Mouse (Mus musculus) intestine, embryonic 14.5 days (tissue): Measurements from ENCODE around the gene Gm7137. TPM values are rescaled to one million over a fixed set of nuclear protein-coding genes. Genes with fewer than 3 reads are reported as not detected.
"Not testable (repeated sequence)": the region's sequence is repeated elsewhere in the genome, so short reads cannot be mapped to it uniquely, and the experiment has no call there.

Experiments
- ATAC-seq: fragments of 200-750 bp; cut with Nextera tagmentation; replicated peaks from 2 replicates; pipeline ENCODE4 v1.8.0; 2017; ENCODE audit warnings: low read depth, moderate number of reproducible peaks, moderate TSS enrichment, moderate library complexity; ENCODE audit not compliant: low FRiP score, low TSS enrichment
- DNase-seq: peaks from one replicate; pipeline ENCODE4 v3.0.0-alpha.2; 2018; ENCODE audit warnings: low spot score
- H3K27ac ChIP-seq: fragments of 300-500 bp; sonication (generic); 2 replicates; pipeline ENCODE4 v1.5.1; 2014; ENCODE audit warnings: low read depth, mild to moderate bottlenecking, control low read depth
- H3K27me3 ChIP-seq: fragments of 300-500 bp; sonication (generic); replicated peaks from 2 replicates; pipeline ENCODE4 v1.6.1; 2014; ENCODE audit warnings: low read length, control low read depth; ENCODE audit not compliant: control insufficient read depth, insufficient read depth
- H3K36me3 ChIP-seq: fragments of 300-500 bp; sonication (generic); 2 replicates; pipeline ENCODE4 v1.6.1; 2014; ENCODE audit warnings: low read length, control low read depth; ENCODE audit not compliant: control insufficient read depth, insufficient read depth
- H3K4me1 ChIP-seq: fragments of 300-500 bp; sonication (generic); replicated peaks from 2 replicates; pipeline ENCODE4 v1.6.1; 2014; ENCODE audit warnings: low read length, control low read depth, mixed read lengths; ENCODE audit not compliant: control insufficient read depth, insufficient read depth
- H3K4me2 ChIP-seq: fragments of 300-500 bp; sonication (generic); 2 replicates; pipeline ENCODE4 v1.6.1; 2014; ENCODE audit warnings: low read length
- H3K4me3 ChIP-seq: fragments of 300-500 bp; sonication (generic); 2 replicates; pipeline ENCODE4 v1.5.1; 2014; ENCODE audit warnings: low read depth, low read length, control low read depth, mixed read lengths
- H3K9ac ChIP-seq: fragments of 300-500 bp; sonication (generic); 2 replicates; pipeline ENCODE4 v1.6.1; 2014; ENCODE audit warnings: mild to moderate bottlenecking, low read length
- H3K9me3 ChIP-seq: fragments of 300-500 bp; sonication (generic); 2 replicates; pipeline ENCODE4 v1.6.1; 2016; ENCODE audit warnings: low read length, control low read depth; ENCODE audit not compliant: control insufficient read depth
- WGBS: fragments of 180-500 bp; shearing (Covaris S2); extraction: QIAGEN DNeasy Blood & Tissue Kit; methylation state at CpG from one replicate; pipeline ENCODE4 v1.1.7; 2014; 5-methylcytosine and 5-hydroxymethylcytosine counted together
- polyA plus RNA-seq: library from polyadenylated mRNA; unstranded; fragments of >200 nt; fragmentation: Nextera tagmentation; extraction: Ambion mirVana; gene quantifications from 2 replicates; pipeline ENCODE4 v1.2.1, GENCODE M21; 2014

The Gm7137 gene
- polyA plus RNA-seq, 1 experiment from 2014 or later: not detected

DNA sequence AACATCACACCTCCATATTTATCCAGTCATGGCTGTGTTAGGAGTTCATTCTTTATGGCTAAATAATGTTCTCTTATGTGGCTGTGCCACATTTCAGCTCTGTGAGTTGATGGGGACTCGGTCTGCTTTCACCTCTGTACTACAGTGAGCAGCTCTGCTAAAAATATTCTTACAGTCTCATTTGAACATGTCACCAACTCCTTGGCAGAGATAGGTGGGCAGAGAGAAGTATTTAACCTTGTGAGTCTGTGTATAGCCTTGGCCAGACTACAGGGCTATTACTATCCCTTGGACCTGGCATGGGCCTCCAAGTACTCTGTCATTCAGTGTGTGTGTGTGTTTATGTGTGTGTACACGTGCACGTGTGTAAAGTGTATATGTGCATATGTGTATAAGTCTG, 15.9 kb downstream of the Gm7137 start:
- ATAC-seq: not testable (repeated sequence)

DNA sequence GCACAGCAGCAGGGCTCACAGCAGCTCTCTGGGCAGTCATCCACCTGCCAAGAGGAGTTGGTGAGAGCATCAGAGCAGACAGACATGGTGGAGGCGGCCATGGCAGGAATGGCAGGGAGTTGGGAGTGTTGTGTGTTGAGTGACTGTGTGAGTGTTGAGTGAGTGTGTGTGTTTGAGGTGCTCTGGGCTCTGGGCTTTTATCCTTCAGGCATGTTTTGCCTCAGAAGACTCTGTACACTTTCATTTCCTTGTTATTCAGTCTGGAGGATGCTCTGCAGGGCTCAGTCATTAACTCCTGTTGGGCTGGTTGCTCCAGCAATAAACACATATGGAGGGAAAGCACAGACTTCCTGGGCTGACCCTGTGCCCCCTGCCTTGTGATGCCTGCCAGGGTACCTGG, 16.8 kb downstream of the Gm7137 start, which contains the start of gene Gm3238:
TSS of gene Gm3238 (minus strand) at position 101 of the 400 bp plus-strand sequence.
- H3K9ac ChIP-seq, DNase-seq, H3K4me2 ChIP-seq, H3K9me3 ChIP-seq, H3K27ac ChIP-seq, H3K36me3 ChIP-seq, H3K4me3 ChIP-seq, ATAC-seq, H3K27me3 ChIP-seq, H3K4me1 ChIP-seq: not testable (repeated sequence)
- WGBS: 75% methylated on average over 1 of the region's 1 CpGs

More for the DNA sequence above, 15.9 kb downstream of the Gm7137 start:
- 90% methylated on average over 1 of the region's 3 CpGs for WGBS
- not testable (repeated sequence) for H3K4me2 ChIP-seq, H3K4me3 ChIP-seq, H3K36me3 ChIP-seq, H3K4me1 ChIP-seq, DNase-seq, H3K27ac ChIP-seq, H3K9ac ChIP-seq, H3K27me3 ChIP-seq, H3K9me3 ChIP-seq

- H3K9ac ChIP-seq: no peak overlapping the region
- no peak for ATAC-seq
Measured at GRCm38 (mm10) chr10:77769727-77770126, 18.3 kb downstream of the Gm7137 start.

DNA sequence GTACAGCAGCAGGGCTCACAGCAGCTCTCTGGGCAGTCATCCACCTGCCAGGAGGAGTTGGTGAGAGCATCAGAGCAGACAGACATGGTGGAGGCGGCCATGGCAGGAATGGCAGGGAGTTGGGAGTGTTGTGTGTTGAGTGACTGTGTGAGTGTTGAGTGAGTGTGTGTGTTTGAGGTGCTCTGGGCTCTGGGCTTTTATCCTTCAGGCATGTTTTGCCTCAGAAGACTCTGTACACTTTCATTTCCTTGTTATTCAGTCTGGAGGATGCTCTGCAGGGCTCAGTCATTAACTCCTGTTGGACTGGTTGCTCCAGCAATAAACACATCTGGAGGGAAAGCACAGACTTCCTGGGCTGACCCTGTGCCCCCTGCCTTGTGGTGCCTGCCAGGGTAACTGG, 28.4 kb downstream of the Gm7137 start, which contains the start of gene Gm3233:
TSS of gene Gm3233 (minus strand) at position 101 of the 400 bp plus-strand sequence.
- not testable (repeated sequence) for H3K4me1 ChIP-seq, H3K4me3 ChIP-seq, H3K4me2 ChIP-seq, H3K27ac ChIP-seq, DNase-seq, H3K36me3 ChIP-seq, ATAC-seq, H3K9me3 ChIP-seq, H3K27me3 ChIP-seq, H3K9ac ChIP-seq
- WGBS: no CpG with 5 or more reads among the region's 1 CpGs

More at GRCm38 (mm10) chr10:77769727-77770126, 18.3 kb downstream of the Gm7137 start:
- H3K9me3 ChIP-seq: no peaks in the 10 kb centered on the region
- H3K36me3 ChIP-seq: no peaks in the 10 kb centered on the region
- H3K4me2 ChIP-seq: no peak overlapping the region
- H3K27ac ChIP-seq: no peak overlapping the region
- no peak overlapping the region for H3K4me3 ChIP-seq
- no peaks in the 10 kb centered on the region for H3K4me1 ChIP-seq
- no peak for DNase-seq
- no peaks in the 10 kb centered on the region for H3K27me3 ChIP-seq
- WGBS: 81% methylated on average over 1 of the region's 1 CpGs

- no peak overlapping the region for H3K9ac ChIP-seq
- ATAC-seq: no peak
- DNase-seq: no peak
- H3K4me1 ChIP-seq: no peaks in the 10 kb centered on the region
- no peaks in the 10 kb centered on the region for H3K36me3 ChIP-seq
- no peak overlapping the region for H3K4me2 ChIP-seq
- no peaks in the 10 kb centered on the region for H3K9me3 ChIP-seq
- H3K4me3 ChIP-seq: no peak overlapping the region
- no peak overlapping the region for H3K27ac ChIP-seq
- H3K27me3 ChIP-seq: no peaks in the 10 kb centered on the region
Measured at GRCm38 (mm10) chr10:77753448-77753847, 34.6 kb downstream of the Gm7137 start.

DNA sequence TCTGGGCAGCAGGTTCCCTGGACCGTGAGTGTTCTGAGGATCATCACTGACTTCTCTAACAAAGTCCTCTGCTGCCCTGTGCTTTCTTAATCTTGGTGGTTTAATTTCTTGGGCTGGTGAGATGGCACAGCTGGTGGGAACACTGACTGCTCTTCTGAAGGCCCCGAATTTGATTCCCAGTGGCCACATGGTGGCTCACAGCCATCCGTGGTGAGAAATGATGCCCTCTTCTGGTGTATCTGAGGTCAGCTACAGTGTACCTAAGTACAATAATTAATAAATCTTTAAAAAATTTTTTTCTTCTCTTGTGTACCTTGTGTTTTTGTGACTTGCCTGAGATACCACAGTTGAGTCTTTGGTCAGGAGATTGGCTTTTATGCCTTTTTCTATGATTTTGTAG, 35.7 kb downstream of the Gm7137 start:
- H3K9ac ChIP-seq, H3K9me3 ChIP-seq, H3K36me3 ChIP-seq, DNase-seq, H3K4me2 ChIP-seq, ATAC-seq, H3K27me3 ChIP-seq, H3K27ac ChIP-seq, H3K4me1 ChIP-seq, H3K4me3 ChIP-seq: not testable (repeated sequence)
- WGBS: 66% methylated on average over 3 of the region's 3 CpGs

- H3K27me3 ChIP-seq, H3K27ac ChIP-seq, H3K4me1 ChIP-seq, DNase-seq, H3K9me3 ChIP-seq, H3K9ac ChIP-seq, H3K36me3 ChIP-seq, ATAC-seq, H3K4me3 ChIP-seq, H3K4me2 ChIP-seq: not testable (repeated sequence)
- WGBS: 57% methylated on average over 1 of the region's 1 CpGs
Measured at GRCm38 (mm10) chr10:77751254-77751653, 36.7 kb downstream of the Gm7137 start, which contains the start of gene Gm9736. Gene Gm9736 (minus strand): TSS chr10:77751354.

- not testable (repeated sequence) for DNase-seq, H3K27me3 ChIP-seq, H3K9ac ChIP-seq, H3K27ac ChIP-seq, H3K36me3 ChIP-seq, H3K9me3 ChIP-seq, H3K4me1 ChIP-seq, H3K4me3 ChIP-seq, ATAC-seq, H3K4me2 ChIP-seq
- WGBS: 72% methylated on average over 1 of the region's 1 CpGs
Measured at GRCm38 (mm10) chr10:77750686-77751085, 37.3 kb downstream of the Gm7137 start.

DNA sequence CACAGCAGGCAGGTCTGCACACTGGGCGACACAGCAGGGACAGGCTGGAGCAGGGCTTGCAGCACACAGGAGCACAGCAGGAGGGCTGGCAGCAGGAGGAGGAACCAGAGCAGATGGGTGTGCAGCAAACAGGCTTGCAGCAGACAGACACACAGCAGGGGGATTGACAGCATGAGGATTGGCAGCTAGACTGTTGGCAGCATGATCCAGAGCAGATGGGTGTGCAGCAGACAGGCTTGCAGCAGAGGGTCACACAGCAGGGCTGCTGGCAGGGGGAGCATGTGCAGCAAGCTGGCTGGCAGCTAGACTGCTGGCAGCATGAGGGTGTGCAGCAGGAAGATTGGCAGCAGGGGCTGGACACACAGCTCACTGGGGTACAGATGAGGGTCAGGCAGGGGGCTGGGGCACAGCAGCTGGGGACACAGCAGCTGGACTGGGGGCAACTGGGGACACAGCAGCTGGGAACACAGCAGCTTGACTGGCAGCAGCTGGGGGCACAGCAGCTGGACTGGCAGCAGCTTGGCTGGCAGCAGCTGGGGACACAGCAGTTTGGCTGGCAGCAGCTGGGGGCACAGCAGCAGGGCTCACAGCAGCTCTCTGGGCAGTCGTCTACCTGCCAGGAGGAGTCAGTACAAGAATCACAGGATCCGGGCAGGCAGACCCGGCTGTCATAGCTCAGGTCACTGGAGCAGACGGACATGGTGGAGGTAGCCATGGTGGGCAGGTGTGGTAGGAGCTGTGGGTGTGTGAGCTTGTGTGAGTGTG, 45.9 kb downstream of the Gm7137 start, which contains the start of gene Gm18596:
TSS of gene Gm18596 (minus strand) at position 715 of the 765 bp plus-strand sequence.
- H3K9me3 ChIP-seq, DNase-seq, H3K9ac ChIP-seq, H3K36me3 ChIP-seq, H3K4me2 ChIP-seq, H3K4me1 ChIP-seq, ATAC-seq, H3K4me3 ChIP-seq, H3K27ac ChIP-seq, H3K27me3 ChIP-seq: not testable (repeated sequence)
- WGBS: 55% methylated on average over 4 of the region's 5 CpGs
